Mouse (Mus musculus) right cerebral cortex, postnatal 10 days (tissue): ENCODE data around the gene Nav2.
A peak's percentile ranks its signal among the peaks of the same experiment; 100 is the strongest.

Experiments used
- DNase-seq, 2 experiments: peaks; one replicate each; pipeline ENCODE4 v3.0.0; 2021; ENCODE audit warnings: low spot score in 2 of 2

Nav2 gene

DNA sequence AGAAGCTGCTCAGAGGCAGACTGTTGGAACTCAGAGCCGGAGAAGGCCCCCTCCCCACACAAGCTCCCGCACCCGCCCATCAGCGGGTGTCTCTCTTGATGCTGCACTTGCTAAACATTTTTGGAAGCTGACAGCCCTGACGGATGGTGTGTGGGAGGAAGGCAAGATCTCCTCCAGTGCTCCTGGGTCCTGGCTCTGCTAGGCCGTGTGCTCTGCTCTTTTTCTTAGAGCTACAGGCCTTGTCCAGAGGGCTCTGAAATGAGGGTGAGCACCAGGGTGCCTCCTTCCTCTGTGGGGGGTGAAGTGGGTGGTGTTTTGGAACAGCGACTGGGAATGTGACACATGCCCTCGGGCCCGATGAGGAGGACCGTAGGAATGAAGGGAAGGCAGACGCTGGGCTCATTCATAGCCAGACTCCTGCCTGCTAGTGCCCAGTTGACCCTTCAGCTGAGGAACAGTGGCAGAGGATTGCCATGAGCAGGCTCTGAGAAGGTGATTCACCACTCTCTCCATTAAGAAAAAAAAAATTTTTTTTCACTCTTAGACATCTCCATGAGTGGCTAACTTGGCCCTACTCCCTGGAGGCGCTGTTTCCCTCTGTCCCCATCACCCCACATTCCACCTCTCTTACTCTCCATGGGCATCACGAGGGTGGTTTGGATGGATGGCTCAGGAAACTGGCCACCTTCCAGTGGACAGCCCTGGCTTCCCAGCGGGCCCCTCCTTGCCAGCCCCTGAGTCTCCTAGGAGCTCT is 340.0 kb downstream of the Nav2 start:
- peak; percentile 78 to 89 for DNase-seq

DNA sequence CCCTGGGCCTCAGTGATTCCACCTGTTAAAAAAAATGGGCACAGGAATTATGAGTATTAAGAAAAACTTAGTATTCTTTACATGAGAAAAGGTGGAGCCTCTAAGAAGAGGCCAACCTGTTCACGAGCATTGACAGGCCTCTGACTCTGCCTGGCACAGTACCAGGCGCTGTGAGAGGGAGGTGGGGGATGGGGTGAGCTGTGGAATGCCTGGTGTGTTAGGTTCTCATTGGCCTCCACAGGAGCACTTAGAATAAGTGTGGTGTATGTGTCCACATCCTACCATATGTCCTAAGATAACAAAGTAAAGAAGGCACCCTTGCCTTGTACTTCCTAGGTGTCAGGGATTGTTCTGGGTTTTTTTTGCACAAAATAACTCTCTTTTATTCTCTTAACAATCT is 340.9 kb downstream of the Nav2 start:
- no peak for DNase-seq

DNA sequence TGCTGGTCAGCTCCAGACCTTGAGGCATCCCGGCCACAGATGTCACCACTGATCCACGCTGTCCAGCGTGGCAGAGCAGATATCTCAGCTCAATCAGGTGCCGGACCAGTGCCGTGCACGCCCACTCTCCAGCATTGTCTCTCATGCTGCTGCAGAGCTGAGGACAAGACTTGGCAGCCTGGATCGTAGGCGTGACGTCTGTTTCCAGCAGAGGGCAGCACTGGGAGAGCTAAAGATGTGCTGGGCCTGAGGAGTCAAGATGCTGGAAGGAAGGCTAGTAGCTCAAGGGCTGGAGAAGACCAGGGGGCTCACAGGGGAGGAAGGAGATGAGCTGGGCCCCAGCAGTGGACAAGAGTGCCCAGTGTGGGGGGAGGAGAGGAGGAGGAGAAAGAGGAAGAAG is 341.5 kb downstream of the Nav2 start:
- peak; percentile 92 for DNase-seq

DNA sequence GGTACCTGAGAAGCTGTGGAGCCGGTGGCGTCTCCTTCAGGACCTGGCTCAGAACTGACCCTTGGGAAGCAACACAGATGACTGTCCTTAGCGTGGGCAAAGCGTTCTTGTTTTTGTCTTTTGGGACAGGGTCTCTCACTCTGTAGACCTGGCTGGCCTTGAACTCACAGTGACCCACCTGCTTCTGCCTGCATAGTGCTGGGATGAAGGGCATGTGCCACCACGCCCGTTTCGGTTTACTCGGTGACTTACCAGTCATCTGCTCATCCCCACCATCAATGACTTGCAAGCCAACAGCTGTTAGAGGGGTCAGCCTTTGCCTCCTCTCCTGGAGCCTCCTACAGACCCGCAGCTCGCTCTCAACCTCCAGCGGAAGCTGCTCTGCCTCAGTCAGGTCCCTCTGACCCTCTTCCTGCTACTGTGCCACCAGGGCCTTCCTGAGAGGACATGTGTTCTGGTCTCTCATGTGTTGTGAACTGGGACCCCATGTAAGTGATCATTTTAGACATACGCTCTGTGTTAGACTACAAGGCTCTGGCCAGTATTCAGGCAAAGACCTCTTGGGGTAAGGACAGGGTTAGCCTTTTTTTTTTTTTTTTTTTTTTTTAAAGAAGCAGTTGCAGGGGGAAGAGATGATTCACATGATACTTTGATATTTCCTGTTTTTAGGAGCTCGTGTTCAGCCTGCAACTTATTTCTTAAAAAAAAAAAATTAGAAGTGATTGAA is 342.2 kb downstream of the Nav2 start:
- peak in 1 of 2 experiments; percentile 36 for DNase-seq

DNA sequence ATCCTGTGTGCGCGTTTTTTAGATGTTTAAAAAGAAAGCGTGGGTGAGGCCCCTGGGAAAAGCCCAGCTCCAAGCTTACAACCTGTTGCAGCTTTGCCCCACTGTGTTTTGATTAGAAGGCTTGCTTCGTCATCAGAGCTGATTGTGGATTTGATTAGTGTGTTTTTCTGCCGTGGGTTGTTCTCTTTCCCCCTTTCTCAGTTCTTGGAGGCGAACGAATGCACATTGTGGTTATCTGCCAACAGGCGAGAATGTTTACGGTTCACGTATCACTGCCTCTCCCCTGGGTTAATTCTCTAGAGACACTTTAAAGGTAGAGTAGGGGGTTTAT is 342.8 kb downstream of the Nav2 start:
- peak in 1 of 2 experiments; percentile 30 for DNase-seq

GRCm38 (mm10) chr7:49252444-49252843 is 343.9 kb downstream of the Nav2 start:
- DNase-seq = peak in 1 of 2 experiments; percentile 31

- DNase-seq = no peak
Measured at GRCm38 (mm10) chr7:49252902-49253301, 344.4 kb downstream of the Nav2 start.

GRCm38 (mm10) chr7:49255053-49255452 is 346.5 kb downstream of the Nav2 start:
- DNase-seq = no peak

DNA sequence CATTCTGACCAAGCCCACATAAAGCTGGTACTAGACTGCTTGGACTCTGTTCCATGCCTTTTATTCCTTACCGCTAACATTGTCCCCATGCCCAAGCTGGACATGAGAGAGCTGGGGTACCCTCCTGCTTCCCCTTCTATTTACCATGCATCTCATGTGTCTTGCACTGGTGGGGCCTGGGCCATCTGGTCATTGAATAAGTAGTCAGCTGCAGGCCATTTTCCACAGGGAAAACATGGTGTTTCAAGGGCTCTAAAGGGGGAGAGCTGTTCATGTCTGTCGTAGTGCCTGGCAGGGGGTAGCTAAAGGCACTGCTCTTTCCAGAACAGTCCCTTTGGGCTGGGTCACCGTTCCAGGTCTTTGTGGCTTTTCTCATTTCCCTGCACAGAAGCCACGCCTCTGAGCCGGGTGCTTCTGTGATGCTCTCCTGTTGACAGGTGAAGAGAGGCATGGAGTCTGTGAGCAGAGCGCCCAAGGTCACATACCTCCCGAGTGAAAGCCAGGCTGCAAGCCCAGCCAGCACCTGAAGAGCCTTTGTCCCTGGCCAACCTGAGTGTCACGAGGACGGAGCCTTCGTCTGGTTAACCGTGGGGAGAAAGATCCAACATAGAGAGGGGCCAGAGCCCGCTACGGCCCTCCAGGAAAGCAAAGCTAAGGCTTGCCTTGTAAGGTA is 348.9 kb downstream of the Nav2 start:
- no peak for DNase-seq

- DNase-seq = peak in 1 of 2 experiments; percentile 29
Measured at GRCm38 (mm10) chr7:49258088-49258487, 349.6 kb downstream of the Nav2 start.

DNA sequence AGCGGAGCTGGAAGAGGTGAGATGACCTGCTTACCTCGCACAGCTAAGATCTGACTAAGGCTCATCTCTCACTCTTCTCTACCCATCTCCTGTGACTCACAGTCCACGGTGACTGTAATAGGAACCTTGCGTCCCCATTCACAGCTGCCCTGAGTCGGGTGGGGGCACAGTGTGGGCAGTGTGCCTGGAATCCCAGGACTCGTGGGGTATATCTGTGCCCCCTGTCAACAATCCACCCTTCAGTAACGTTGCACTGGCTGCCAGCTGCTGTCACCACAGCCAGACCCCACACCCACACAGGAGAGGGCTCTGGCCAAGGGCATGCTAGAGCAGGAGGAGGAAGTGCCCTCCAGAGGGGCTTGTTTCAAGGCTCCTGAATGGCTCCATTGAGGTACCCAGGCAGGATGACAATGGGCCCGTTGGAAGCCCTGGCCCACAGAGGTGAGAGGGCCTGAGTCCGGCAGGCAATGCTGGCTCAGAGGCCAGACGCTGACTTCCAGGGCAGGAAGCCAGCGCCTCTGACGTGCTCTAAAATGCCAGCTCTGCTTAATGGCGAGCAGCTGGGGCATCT is 353.5 kb downstream of the Nav2 start:
- peak; percentile 65 to 71 for DNase-seq

DNA sequence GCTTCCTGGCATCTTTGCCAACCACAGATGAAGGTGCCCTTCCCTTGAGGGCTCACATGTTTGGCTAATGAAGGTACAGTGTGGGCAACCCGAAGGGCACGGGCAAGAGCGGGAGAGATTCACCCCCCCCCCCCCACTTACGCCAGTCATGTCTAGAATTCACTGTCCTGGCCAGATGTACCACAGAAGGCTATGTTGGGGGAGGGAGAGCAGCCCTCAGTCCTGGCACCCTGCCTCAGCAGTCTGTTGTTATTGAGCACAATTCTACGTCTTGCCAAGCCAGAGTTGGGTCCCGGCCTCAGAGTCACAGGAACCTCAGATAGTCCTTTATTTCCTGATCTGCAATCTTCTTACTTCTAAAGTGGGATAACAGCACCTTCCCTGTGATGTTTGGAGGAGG is 357.9 kb downstream of the Nav2 start:
- peak; percentile 74 to 77 for DNase-seq

- DNase-seq = peak; percentile 72 to 86
Measured at GRCm38 (mm10) chr7:49267621-49268325, 359.3 kb downstream of the Nav2 start.

- no peak for DNase-seq
Measured at GRCm38 (mm10) chr7:49268401-49268921, 359.9 kb downstream of the Nav2 start.

GRCm38 (mm10) chr7:49270855-49271254 is 362.3 kb downstream of the Nav2 start:
- no peak for DNase-seq

DNA sequence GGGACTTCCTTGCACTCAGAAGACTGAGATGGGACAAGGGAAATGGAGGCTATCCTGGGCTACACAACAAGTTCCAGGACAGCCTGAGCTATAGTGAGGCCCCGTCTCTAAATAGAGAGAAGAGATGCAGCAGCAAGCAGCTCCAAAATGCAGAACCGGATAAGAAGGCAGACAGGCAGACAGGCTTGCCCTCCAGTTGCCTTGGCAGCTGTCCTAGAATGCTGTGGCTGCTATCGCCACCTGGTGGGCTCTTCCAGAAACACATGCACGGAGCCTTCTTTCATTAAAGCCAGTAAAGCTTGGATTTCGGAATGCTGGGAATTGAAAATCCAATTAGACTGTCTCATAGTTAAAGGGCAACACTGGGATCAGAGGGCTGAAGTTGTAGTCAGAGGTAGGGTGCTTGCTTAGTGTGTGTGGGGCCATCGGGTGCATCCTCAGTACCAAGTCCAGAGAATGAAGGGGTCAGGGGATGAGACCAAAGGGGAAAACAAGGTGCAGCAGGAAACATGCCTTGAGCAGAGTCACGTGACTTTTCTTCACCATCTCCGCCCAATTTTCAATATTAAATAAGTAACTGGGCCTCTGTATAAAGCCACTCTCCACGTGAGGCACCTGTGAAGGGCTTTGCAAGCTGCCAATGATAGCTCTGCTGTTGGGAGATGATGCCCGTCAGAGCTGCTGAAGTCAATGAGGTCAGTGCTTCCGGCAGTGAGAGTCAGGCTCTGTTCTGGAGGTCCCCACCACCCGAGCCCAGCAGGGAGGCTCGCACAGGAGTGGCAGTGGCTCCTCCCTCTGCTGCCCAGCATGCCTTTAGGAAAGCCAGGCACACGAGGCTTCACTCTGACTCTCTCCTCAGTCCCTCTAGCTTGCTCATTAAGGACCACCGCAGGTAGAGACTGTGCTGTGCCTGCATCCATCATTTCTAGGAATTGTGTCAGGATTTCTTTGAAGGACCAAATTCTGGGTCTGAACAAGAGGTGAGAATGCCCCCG is 364.2 kb downstream of the Nav2 start:
- peak; percentile 88 to 90 for DNase-seq

GRCm38 (mm10) chr7:49273907-49274656 is 365.6 kb downstream of the Nav2 start:
- DNase-seq = no peak

DNA sequence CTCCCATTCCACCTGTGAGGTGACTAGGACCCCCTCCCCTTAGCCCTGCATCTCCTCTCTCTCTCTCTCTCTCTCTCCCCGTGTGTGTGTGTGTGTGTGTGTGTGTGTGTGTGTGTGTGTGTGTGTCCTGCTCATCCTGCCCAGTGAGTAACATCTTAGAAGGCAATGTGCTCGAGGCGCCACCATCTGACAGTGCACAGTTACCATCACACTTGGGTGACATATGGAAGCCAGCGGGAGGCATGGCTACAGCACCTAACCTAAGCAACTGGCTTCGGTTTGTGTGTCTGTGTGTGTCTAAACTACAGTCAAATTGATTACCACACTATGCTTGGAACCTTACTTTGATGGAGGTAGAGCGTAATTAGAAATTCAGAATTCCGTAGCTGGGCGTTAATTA is 366.2 kb downstream of the Nav2 start:
- no peak for DNase-seq

- DNase-seq = no peak
Measured at GRCm38 (mm10) chr7:49276163-49276562, 367.6 kb downstream of the Nav2 start.
